In the genomic region with DNA sequence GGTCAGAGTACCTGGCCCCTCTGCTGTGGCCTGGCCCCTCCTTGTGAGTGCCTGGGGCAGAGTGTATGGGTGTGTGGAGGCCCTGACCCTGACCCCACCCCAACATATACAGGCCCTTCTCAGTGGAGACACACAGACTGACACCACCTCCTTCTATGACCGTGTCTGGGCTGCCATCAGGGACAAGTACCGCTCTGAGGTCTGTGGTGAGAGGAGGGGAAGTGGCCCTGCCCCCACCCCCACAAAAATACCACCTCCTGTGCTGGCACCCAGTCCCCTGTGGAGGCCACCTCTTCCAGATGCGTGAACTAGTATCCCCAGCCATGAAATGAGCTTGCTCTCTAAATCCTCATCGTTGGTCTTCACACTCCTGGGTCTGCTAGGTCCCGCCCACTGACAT, we compare ENCODE assay signal across 15 mouse cellular contexts. TPM values are rescaled to one million over a fixed set of nuclear protein-coding genes. Genes with fewer than 3 reads are reported as not detected.
A peak's percentile ranks its signal among the peaks of the same experiment; 100 is the strongest.
DNase-seq lines count a peak whose midpoint lies in the region; ATAC-seq and TF ChIP-seq lines count a peak whose summit lies in the region.
"Had no signal": no experiment of that assay in that cellular context is flagged by ENCODE, and none has a peak within 500 bp of the region (broad histone marks: within the 10 kb centered on the region; RNA-seq: fewer than 3 reads in every experiment).

No protein-coding gene starts in this region.

- TF ChIP-seq CTCF in kidney, postnatal 0 days (IDR thresholded peaks at IDR 0.05; ENCODE audit: low read depth), result no peak

- H3K9ac ChIP-seq in embryonic facial prominence, embryonic 11.5 days (replicated peaks; ENCODE audit: low read length), result no peak overlapping the region
- H3K9ac ChIP-seq in kidney, postnatal 0 days (ENCODE audit: low read depth, low read length), result no peak overlapping the region
- H3K9ac ChIP-seq: heart, embryonic 13.5 days had no signal

- H3K27ac ChIP-seq in embryonic facial prominence, embryonic 11.5 days (replicated peaks; ENCODE audit: low read depth, low read length), result no peak overlapping the region
- no peak overlapping the region for H3K27ac ChIP-seq in embryonic facial prominence, embryonic 10.5 days (replicated peaks)
- no peak overlapping the region for H3K27ac ChIP-seq in kidney, postnatal 0 days
- H3K27ac ChIP-seq: heart, embryonic 13.5 days had no signal

- peak; percentile 31 for ATAC-seq in embryonic facial prominence, embryonic 11.5 days (replicated peaks; ENCODE audit: insufficient number of reproducible peaks, low FRiP score, low TSS enrichment, low read depth)
- 0 out of 2 replicates have a peak, but pooled peaks have one; percentile 16 for ATAC-seq in kidney, postnatal 0 days (replicated peaks; ENCODE audit: low FRiP score, low read depth)

- no peak overlapping the region for H3K4me2 ChIP-seq in embryonic facial prominence, embryonic 11.5 days (ENCODE audit: low read depth, low read length)
- H3K4me2 ChIP-seq in kidney, postnatal 0 days (ENCODE audit: low read length), result no peak overlapping the region
- H3K4me2 ChIP-seq: heart, embryonic 13.5 days had no signal

- DNase-seq in embryonic facial prominence, embryonic 11.5 days (ENCODE audit: low spot score), result no peak
- no peak for DNase-seq in embryonic facial prominence, embryonic 10.5 days (ENCODE audit: low spot score)
- no peak for DNase-seq in kidney, postnatal 0 days (ENCODE audit: low spot score)
- no peak for DNase-seq in kidney, adult 8-10 months
- DNase-seq in thymus, postnatal 25 days, result peak; percentile 18
- no peak for DNase-seq in thymus, adult 18-20 months
- DNase-seq in spleen, postnatal 10 days (ENCODE audit: low spot score in 2 of 2), result no peak
- DNase-seq in right cerebral cortex, postnatal 10 days (ENCODE audit: low spot score in 2 of 2), result no peak
- DNase-seq: kidney, postnatal 25 days; liver; lung, postnatal 36 days; right cerebral cortex, postnatal 25 days; thymus, postnatal 36 days had no signal

- H3K27me3 ChIP-seq in embryonic facial prominence, embryonic 11.5 days (ENCODE audit: control insufficient read depth, insufficient read depth, low read length), result no peaks in the 10 kb centered on the region
- H3K27me3 ChIP-seq in embryonic facial prominence, embryonic 10.5 days (replicated peaks; ENCODE audit: low read depth, poor library complexity, severe bottlenecking), result no peaks in the 10 kb centered on the region
- H3K27me3 ChIP-seq in kidney, postnatal 0 days (ENCODE audit: insufficient read depth, low read length), result no peaks in the 10 kb centered on the region
- H3K27me3 ChIP-seq: heart, embryonic 13.5 days had no signal

- H3K36me3 ChIP-seq in embryonic facial prominence, embryonic 11.5 days (replicated peaks; ENCODE audit: control insufficient read depth, insufficient read depth, low read depth, low read length), result peaks cover 19% of the 10 kb centered on the region
- H3K36me3 ChIP-seq in embryonic facial prominence, embryonic 10.5 days (replicated peaks), result peaks cover 94% of the 10 kb centered on the region
- H3K36me3 ChIP-seq in kidney, postnatal 0 days (ENCODE audit: insufficient read depth, low read length), result peaks cover 67% of the 10 kb centered on the region

- no peak overlapping the region for H3K4me3 ChIP-seq in embryonic facial prominence, embryonic 11.5 days (ENCODE audit: low read depth, low read length)
- H3K4me3 ChIP-seq in embryonic facial prominence, embryonic 10.5 days, result no peak overlapping the region
- no peak overlapping the region for H3K4me3 ChIP-seq in kidney, postnatal 0 days (replicated peaks; ENCODE audit: low read depth, low read length)
- H3K4me3 ChIP-seq: erythroblast, embryonic 14.5 days; heart, embryonic 13.5 days had no signal

- H3K9me3 ChIP-seq in embryonic facial prominence, embryonic 11.5 days (replicated peaks; ENCODE audit: control insufficient read depth, low read length), result no peaks in the 10 kb centered on the region
- H3K9me3 ChIP-seq in embryonic facial prominence, embryonic 10.5 days, result no peaks in the 10 kb centered on the region
- no peaks in the 10 kb centered on the region for H3K9me3 ChIP-seq in kidney, postnatal 0 days (replicated peaks; ENCODE audit: low read length)
- H3K9me3 ChIP-seq: heart, embryonic 13.5 days had no signal

- WGBS in embryonic facial prominence, embryonic 11.5 days, result 91% methylated on average over 5 of the region's 5 CpGs
- 94% methylated on average over 5 of the region's 5 CpGs for WGBS in embryonic facial prominence, embryonic 10.5 days
- 91% methylated on average over 5 of the region's 5 CpGs for WGBS in kidney, postnatal 0 days

- H3K4me1 ChIP-seq in embryonic facial prominence, embryonic 11.5 days (ENCODE audit: control insufficient read depth, insufficient read depth, low read length), result no peaks in the 10 kb centered on the region
- H3K4me1 ChIP-seq in embryonic facial prominence, embryonic 10.5 days, result peaks cover 16% of the 10 kb centered on the region
- H3K4me1 ChIP-seq in kidney, postnatal 0 days (replicated peaks; ENCODE audit: insufficient read depth, low read length), result no peaks in the 10 kb centered on the region
- H3K4me1 ChIP-seq: heart, embryonic 13.5 days had no signal

RNA-seq across cellular contexts. Expression of a gene that starts 8.4 kb away (rescaled TPM):
- 79.9 and 88.1 TPM in 2 replicates for polyA plus RNA-seq in embryonic facial prominence, embryonic 11.5 days (2014; fragmentation: Nextera tagmentation; extraction: Ambion mirVana)
- 107 and 115 TPM in 2 replicates for polyA plus RNA-seq in embryonic facial prominence, embryonic 10.5 days (2016; fragmentation: Nextera tagmentation; extraction: Ambion mirVana)
- 79.6 and 92.8 TPM in 2 replicates for polyA plus RNA-seq in kidney, postnatal 0 days (2015; fragmentation: Nextera tagmentation; extraction: Ambion mirVana)

RNA-seq across cellular contexts. Expression of a gene that starts 8.6 kb away (rescaled TPM):
- polyA plus RNA-seq in embryonic facial prominence, embryonic 11.5 days (2014; fragmentation: Nextera tagmentation; extraction: Ambion mirVana), result 2.6 and 2.9 TPM in 2 replicates
- polyA plus RNA-seq in embryonic facial prominence, embryonic 10.5 days (2016; fragmentation: Nextera tagmentation; extraction: Ambion mirVana), result 3.8 and 4.0 TPM in 2 replicates
- 1.2 and 1.4 TPM in 2 replicates for polyA plus RNA-seq in kidney, postnatal 0 days (2015; fragmentation: Nextera tagmentation; extraction: Ambion mirVana)

RNA-seq across cellular contexts. Expression of a gene that starts 21.8 kb away (rescaled TPM):
- 1.0 and 1.3 TPM in 2 replicates for polyA plus RNA-seq in embryonic facial prominence, embryonic 11.5 days (2014; fragmentation: Nextera tagmentation; extraction: Ambion mirVana)
- 4.0 and 5.6 TPM in 2 replicates for polyA plus RNA-seq in embryonic facial prominence, embryonic 10.5 days (2016; fragmentation: Nextera tagmentation; extraction: Ambion mirVana)
- 26.8 and 29.2 TPM in 2 replicates for polyA plus RNA-seq in kidney, postnatal 0 days (2015; fragmentation: Nextera tagmentation; extraction: Ambion mirVana)

RNA-seq across cellular contexts. Expression of a gene that starts 40.8 kb away (rescaled TPM):
- 11.2 and 13.7 TPM in 2 replicates for polyA plus RNA-seq in embryonic facial prominence, embryonic 11.5 days (2014; fragmentation: Nextera tagmentation; extraction: Ambion mirVana)
- 8.2 and 10.1 TPM in 2 replicates for polyA plus RNA-seq in embryonic facial prominence, embryonic 10.5 days (2016; fragmentation: Nextera tagmentation; extraction: Ambion mirVana)
- polyA plus RNA-seq in kidney, postnatal 0 days (2015; fragmentation: Nextera tagmentation; extraction: Ambion mirVana), result 0.05 and 0.12 TPM in 2 replicates

RNA-seq across cellular contexts. Expression of a gene that starts 47.7 kb away (rescaled TPM):
- polyA plus RNA-seq in embryonic facial prominence, embryonic 11.5 days (2014; fragmentation: Nextera tagmentation; extraction: Ambion mirVana), result 3.8 and 6.4 TPM in 2 replicates
- 7.9 and 8.6 TPM in 2 replicates for polyA plus RNA-seq in embryonic facial prominence, embryonic 10.5 days (2016; fragmentation: Nextera tagmentation; extraction: Ambion mirVana)
- polyA plus RNA-seq in kidney, postnatal 0 days (2015; fragmentation: Nextera tagmentation; extraction: Ambion mirVana), result 16.1 and 17.2 TPM in 2 replicates
